Mouse (Mus musculus): Measurements from ENCODE around the gene Slc36a2. TPM values are rescaled to one million over a fixed set of nuclear protein-coding genes. Genes with fewer than 3 reads are reported as not detected.

Gene Slc36a2
- polyA plus RNA-seq, 1 experiment, result 38.6 TPM

GRCm38 (mm10) chr11:55197086-55197485 is 12.2 kb upstream of the Slc36a2 start:
- DNase-seq, result no peak
- 25% methylated on average over 6 of the region's 6 CpGs for WGBS
- H3K4me1 ChIP-seq (replicated peaks; ENCODE audit: control insufficient read depth, insufficient read depth, low read length), result 0 out of 2 replicates have a peak, but pooled peaks cover 7% of the 10 kb centered on the region
- H3K4me3 ChIP-seq (ENCODE audit: control insufficient read depth, insufficient read depth, low read length), result no peak overlapping the region
- no peak for TF ChIP-seq CTCF (IDR thresholded peaks at IDR 0.05; ENCODE audit: borderline replicate concordance, control insufficient read depth, extremely low read depth, insufficient read depth, low read length, poor library complexity)
- no peak overlapping the region for H3K27ac ChIP-seq (ENCODE audit: control insufficient read depth, insufficient read depth, low read length)
- no peaks in the 10 kb centered on the region for H3K27me3 ChIP-seq (ENCODE audit: control insufficient read depth, insufficient read depth, low read length)
- no peaks in the 10 kb centered on the region for H3K36me3 ChIP-seq (ENCODE audit: control insufficient read depth, insufficient read depth, low read length)

GRCm38 (mm10) chr11:55190216-55190615 is 5.3 kb upstream of the Slc36a2 start:
- Histone ChIP-seq H3K4me1 (replicated peaks; ENCODE audit: control insufficient read depth, insufficient read depth, low read length) (0 out of 2 replicates have a peak, but pooled peaks cover 7% of the 10 kb centered on the region), H3K4me3 (ENCODE audit: control insufficient read depth, insufficient read depth, low read length) (no peak overlapping the region)
- 94% methylated on average over 3 of the region's 3 CpGs for WGBS

GRCm38 (mm10) chr11:55187777-55188176 is 2.9 kb upstream of the Slc36a2 start:
- Histone ChIP-seq H3K36me3 (ENCODE audit: control insufficient read depth, insufficient read depth, low read length) (no peaks in the 10 kb centered on the region), H3K4me1 (replicated peaks; ENCODE audit: control insufficient read depth, insufficient read depth, low read length) (no peaks in the 10 kb centered on the region), H3K4me3 (ENCODE audit: control insufficient read depth, insufficient read depth, low read length) (no peak overlapping the region), H3K27ac (ENCODE audit: control insufficient read depth, insufficient read depth, low read length) (no peak overlapping the region), H3K27me3 (ENCODE audit: control insufficient read depth, insufficient read depth, low read length) (no peaks in the 10 kb centered on the region)
- TF ChIP-seq POLR2A (IDR thresholded peaks at IDR 0.05; ENCODE audit: control insufficient read depth, extremely low read depth, insufficient read depth, low read length, poor library complexity) (no peak), CTCF (IDR thresholded peaks at IDR 0.05; ENCODE audit: borderline replicate concordance, control insufficient read depth, extremely low read depth, insufficient read depth, low read length, poor library complexity) (no peak)
- WGBS, result 97% methylated on average over 6 of the region's 6 CpGs
- DNase-seq, result no peak

More at GRCm38 (mm10) chr11:55190216-55190615, 5.3 kb upstream of the Slc36a2 start:
- Histone ChIP-seq H3K27me3 (ENCODE audit: control insufficient read depth, insufficient read depth, low read length) (no peaks in the 10 kb centered on the region), H3K27ac (ENCODE audit: control insufficient read depth, insufficient read depth, low read length) (no peak overlapping the region), H3K36me3 (ENCODE audit: control insufficient read depth, insufficient read depth, low read length) (no peaks in the 10 kb centered on the region)
- TF ChIP-seq CTCF (IDR thresholded peaks at IDR 0.05; ENCODE audit: borderline replicate concordance, control insufficient read depth, extremely low read depth, insufficient read depth, low read length, poor library complexity) (no peak), POLR2A (IDR thresholded peaks at IDR 0.05; ENCODE audit: control insufficient read depth, extremely low read depth, insufficient read depth, low read length, poor library complexity) (no peak)
- no peak for DNase-seq

- TF ChIP-seq CTCF (IDR thresholded peaks at IDR 0.05; ENCODE audit: borderline replicate concordance, control insufficient read depth, extremely low read depth, insufficient read depth, low read length, poor library complexity), result no peak
- no peak for TF ChIP-seq POLR2A (IDR thresholded peaks at IDR 0.05; ENCODE audit: control insufficient read depth, extremely low read depth, insufficient read depth, low read length, poor library complexity)
- H3K27me3 ChIP-seq (ENCODE audit: control insufficient read depth, insufficient read depth, low read length), result no peaks in the 10 kb centered on the region
- no peak for DNase-seq
- H3K4me3 ChIP-seq (ENCODE audit: control insufficient read depth, insufficient read depth, low read length), result no peak overlapping the region
- H3K4me1 ChIP-seq (replicated peaks; ENCODE audit: control insufficient read depth, insufficient read depth, low read length), result no peaks in the 10 kb centered on the region
- WGBS, result 86% methylated on average over 4 of the region's 4 CpGs
- no peak overlapping the region for H3K27ac ChIP-seq (ENCODE audit: control insufficient read depth, insufficient read depth, low read length)
- H3K36me3 ChIP-seq (ENCODE audit: control insufficient read depth, insufficient read depth, low read length), result no peaks in the 10 kb centered on the region
Observed at GRCm38 (mm10) chr11:55187292-55187691, 2.4 kb upstream of the Slc36a2 start.

- TF ChIP-seq CTCF (IDR thresholded peaks at IDR 0.05; ENCODE audit: borderline replicate concordance, control insufficient read depth, extremely low read depth, insufficient read depth, low read length, poor library complexity), result no peak
- TF ChIP-seq POLR2A (IDR thresholded peaks at IDR 0.05; ENCODE audit: control insufficient read depth, extremely low read depth, insufficient read depth, low read length, poor library complexity), result no peak
- Histone ChIP-seq H3K36me3 (ENCODE audit: control insufficient read depth, insufficient read depth, low read length) (no peaks in the 10 kb centered on the region), H3K27me3 (ENCODE audit: control insufficient read depth, insufficient read depth, low read length) (no peaks in the 10 kb centered on the region), H3K4me1 (replicated peaks; ENCODE audit: control insufficient read depth, insufficient read depth, low read length) (no peaks in the 10 kb centered on the region), H3K4me3 (ENCODE audit: control insufficient read depth, insufficient read depth, low read length) (no peak overlapping the region), H3K27ac (ENCODE audit: control insufficient read depth, insufficient read depth, low read length) (no peak overlapping the region)
- no peak for DNase-seq
- 37% methylated on average over 5 of the region's 5 CpGs for WGBS
Observed at GRCm38 (mm10) chr11:55184246-55184645, 631 bp downstream of the Slc36a2 start.

- Histone ChIP-seq H3K4me1 (replicated peaks; ENCODE audit: control insufficient read depth, insufficient read depth, low read length) (no peaks in the 10 kb centered on the region), H3K36me3 (ENCODE audit: control insufficient read depth, insufficient read depth, low read length) (no peaks in the 10 kb centered on the region), H3K4me3 (ENCODE audit: control insufficient read depth, insufficient read depth, low read length) (no peak overlapping the region), H3K27ac (ENCODE audit: control insufficient read depth, insufficient read depth, low read length) (no peak overlapping the region), H3K27me3 (ENCODE audit: control insufficient read depth, insufficient read depth, low read length) (no peaks in the 10 kb centered on the region)
- TF ChIP-seq POLR2A (IDR thresholded peaks at IDR 0.05; ENCODE audit: control insufficient read depth, extremely low read depth, insufficient read depth, low read length, poor library complexity) (no peak), CTCF (IDR thresholded peaks at IDR 0.05; ENCODE audit: borderline replicate concordance, control insufficient read depth, extremely low read depth, insufficient read depth, low read length, poor library complexity) (no peak)
- 91% methylated on average over 7 of the region's 7 CpGs for WGBS
- DNase-seq, result no peak
Observed at GRCm38 (mm10) chr11:55183124-55183523, 1.8 kb downstream of the Slc36a2 start.

- H3K4me1 ChIP-seq (replicated peaks; ENCODE audit: control insufficient read depth, insufficient read depth, low read length), result no peaks in the 10 kb centered on the region
- TF ChIP-seq POLR2A (IDR thresholded peaks at IDR 0.05; ENCODE audit: control insufficient read depth, extremely low read depth, insufficient read depth, low read length, poor library complexity) (no peak), CTCF (IDR thresholded peaks at IDR 0.05; ENCODE audit: borderline replicate concordance, control insufficient read depth, extremely low read depth, insufficient read depth, low read length, poor library complexity) (no peak)
- H3K4me3 ChIP-seq (ENCODE audit: control insufficient read depth, insufficient read depth, low read length), result no peak overlapping the region
- no peak overlapping the region for H3K27ac ChIP-seq (ENCODE audit: control insufficient read depth, insufficient read depth, low read length)
- H3K27me3 ChIP-seq (ENCODE audit: control insufficient read depth, insufficient read depth, low read length), result no peaks in the 10 kb centered on the region
- DNase-seq, result no peak
- no peaks in the 10 kb centered on the region for H3K36me3 ChIP-seq (ENCODE audit: control insufficient read depth, insufficient read depth, low read length)
- WGBS, result 43% methylated on average over 3 of the region's 3 CpGs
Observed at GRCm38 (mm10) chr11:55179856-55180255, 5.0 kb downstream of the Slc36a2 start.
